28 mouse cellular contexts compared by ENCODE assay signal in genomic region chr2:49582546-49582945, GRCm38 (mm10). TPM values are rescaled to one million over a fixed set of nuclear protein-coding genes. Genes with fewer than 3 reads are reported as not detected.
"Had no signal": no experiment of that assay in that cellular context is flagged by ENCODE, and none has a peak within 500 bp of the region (broad histone marks: within the 10 kb centered on the region; RNA-seq: fewer than 3 reads in every experiment).

No protein-coding gene starts in this region.

- H3K27ac ChIP-seq: embryonic facial prominence, embryonic 10.5 days; embryonic facial prominence, embryonic 12.5 days; embryonic facial prominence, embryonic 13.5 days; embryonic facial prominence, embryonic 15.5 days; forebrain, embryonic 10.5 days; forebrain, embryonic 12.5 days; forebrain, embryonic 13.5 days; forebrain, embryonic 15.5 days; gastrocnemius, adult 2 months had no signal

- H3K36me3 ChIP-seq: embryonic facial prominence, embryonic 10.5 days; embryonic facial prominence, embryonic 12.5 days; embryonic facial prominence, embryonic 13.5 days; embryonic facial prominence, embryonic 15.5 days; forebrain, embryonic 10.5 days; forebrain, embryonic 12.5 days; forebrain, embryonic 15.5 days had no signal

- H3K9me3 ChIP-seq: embryonic facial prominence, embryonic 10.5 days; embryonic facial prominence, embryonic 12.5 days; embryonic facial prominence, embryonic 13.5 days; embryonic facial prominence, embryonic 15.5 days; forebrain, embryonic 12.5 days; forebrain, embryonic 13.5 days; forebrain, embryonic 15.5 days had no signal

- DNase-seq: cerebellum, adult 2 months; cerebellum, adult 8-10 months; cerebellum, adult 9-10 months; cerebellum, adult 9-11 months; cerebellum, postnatal 10 days; cerebellum, postnatal 14 days; cerebellum, postnatal 25 days; cerebellum, postnatal 36 days; embryo, embryonic 11 days; forebrain, postnatal 0 days; gastrocnemius, adult 2 months; gastrocnemius, postnatal 10 days; gastrocnemius, postnatal 14 days; gastrocnemius, postnatal 25 days; gastrocnemius, postnatal 36 days; heart, adult 18-20 months had no signal

- H3K4me3 ChIP-seq: embryonic facial prominence, embryonic 10.5 days; embryonic facial prominence, embryonic 12.5 days; embryonic facial prominence, embryonic 13.5 days; embryonic facial prominence, embryonic 15.5 days; erythroblast, embryonic 14.5 days; forebrain, embryonic 10.5 days; forebrain, embryonic 12.5 days; forebrain, embryonic 13.5 days; forebrain, embryonic 15.5 days; gastrocnemius, adult 2 months had no signal

- H3K4me2 ChIP-seq: embryonic facial prominence, embryonic 12.5 days; embryonic facial prominence, embryonic 13.5 days; embryonic facial prominence, embryonic 15.5 days; forebrain, embryonic 12.5 days; forebrain, embryonic 13.5 days; forebrain, embryonic 15.5 days had no signal

- H3K9ac ChIP-seq: embryonic facial prominence, embryonic 12.5 days; embryonic facial prominence, embryonic 13.5 days; embryonic facial prominence, embryonic 15.5 days; forebrain, embryonic 12.5 days; forebrain, embryonic 13.5 days; forebrain, embryonic 15.5 days; forebrain, postnatal 0 days had no signal

- H3K4me1 ChIP-seq: embryonic facial prominence, embryonic 10.5 days; embryonic facial prominence, embryonic 12.5 days; embryonic facial prominence, embryonic 13.5 days; embryonic facial prominence, embryonic 15.5 days; forebrain, embryonic 10.5 days; forebrain, embryonic 12.5 days; forebrain, embryonic 13.5 days; forebrain, embryonic 15.5 days had no signal

- H3K27me3 ChIP-seq: embryonic facial prominence, embryonic 12.5 days; embryonic facial prominence, embryonic 13.5 days; embryonic facial prominence, embryonic 15.5 days; forebrain, embryonic 12.5 days; forebrain, embryonic 13.5 days; forebrain, embryonic 15.5 days had no signal

- ATAC-seq: forebrain, embryonic 13.5 days; forebrain, embryonic 14.5 days; forebrain, embryonic 15.5 days; forebrain, embryonic 16.5 days; forebrain, postnatal 0 days had no signal

RNA-seq across cellular contexts. Expression of gene Kif5c, which starts 36.6 kb away (rescaled TPM):
- total RNA-seq: granulocyte monocyte progenitor cell, adult 5-6 weeks had no signal
- polyA plus RNA-seq: erythroblast, embryonic 14.5 days had no signal
